Comparison of ENCODE assay signal across 8 mouse cellular contexts in genomic region chr6:89553012-89553704, GRCm38 (mm10). TPM values are rescaled to one million over a fixed set of nuclear protein-coding genes. Genes with fewer than 3 reads are reported as not detected.
DNase-seq lines count a peak whose midpoint lies in the region; ATAC-seq and TF ChIP-seq lines count a peak whose summit lies in the region.

No protein-coding gene starts in this region.

- peak overlapping the region; percentile 70 for H3K27ac ChIP-seq in left cerebral cortex, adult 2 months
- peak overlapping the region; percentile 13 for H3K27ac ChIP-seq in midbrain, embryonic 10.5 days (replicated peaks)
- no peak overlapping the region for H3K27ac ChIP-seq in small intestine, adult 2 months (ENCODE audit: insufficient read depth, low read depth, low read length)

- TF ChIP-seq CTCF in left cerebral cortex, adult 2 months (IDR thresholded peaks at IDR 0.05): peak; percentile 88
- TF ChIP-seq CTCF in small intestine, adult 2 months (IDR thresholded peaks at IDR 0.05; ENCODE audit: extremely low read depth, insufficient read length, insufficient replicate concordance, low read depth, low read length): peak; percentile 90; the same call in 1 of the 2 replicates

- H3K36me3 ChIP-seq in midbrain, embryonic 10.5 days: no peaks in the 10 kb centered on the region
- H3K36me3 ChIP-seq in small intestine, adult 2 months (ENCODE audit: control insufficient read depth, insufficient read depth, low read length): no peaks in the 10 kb centered on the region

- no peaks in the 10 kb centered on the region for H3K27me3 ChIP-seq in midbrain, embryonic 10.5 days (ENCODE audit: low read depth, poor library complexity, severe bottlenecking)
- no peaks in the 10 kb centered on the region for H3K27me3 ChIP-seq in small intestine, adult 2 months (ENCODE audit: control insufficient read depth, insufficient read depth, low read length)

- TF ChIP-seq POLR2A in small intestine, adult 2 months (IDR thresholded peaks at IDR 0.05; ENCODE audit: low read depth, low read length): no peak

- 9% methylated on average over 4 of the region's 4 CpGs for WGBS in midbrain, embryonic 10.5 days
- WGBS in small intestine, adult 2 months: 8% methylated on average over 4 of the region's 4 CpGs

- H3K4me1 ChIP-seq in midbrain, embryonic 10.5 days: peaks cover 23% of the 10 kb centered on the region
- no peaks in the 10 kb centered on the region for H3K4me1 ChIP-seq in small intestine, adult 2 months (ENCODE audit: control insufficient read depth, insufficient read depth, insufficient read length, low read length)

- ATAC-seq in activated CD4-positive, CD25-positive, alpha-beta regulatory T cell, adult 4 months: no peak

- intact Hi-C loops in left cerebral cortex, adult 2 months (cut with DNase I): loop anchor here (1.0 to 5.0 kb wide), 4 partner anchors 191 to 618 kb away; partner anchors contain the start of gene Plxna1

- H3K4me3 ChIP-seq in left cerebral cortex, adult 2 months: no peak overlapping the region
- H3K4me3 ChIP-seq in midbrain, embryonic 10.5 days: no peak overlapping the region
- no peak overlapping the region for H3K4me3 ChIP-seq in small intestine, adult 2 months (ENCODE audit: low read depth, low read length)

- H3K9me3 ChIP-seq in midbrain, embryonic 10.5 days (replicated peaks): no peaks in the 10 kb centered on the region

- DNase-seq in R1 (ENCODE audit: low read depth, low spot score): peak; percentile 65
- peak; percentile 95 to 96 for DNase-seq in cerebellum, postnatal 10 days
- peak; percentile 81 to 82 for DNase-seq in frontal cortex, postnatal 36 days (ENCODE audit: low spot score in 2 of 2)
- peak; percentile 42 for DNase-seq in hindlimb bud, embryonic 11.5 days (ENCODE audit: extremely low spot score, low read depth, low spot score)
- peak; percentile 76 to 87 for DNase-seq in left cerebral cortex, adult 2 months (ENCODE audit: extremely low spot score in 1 of 2, low spot score in 2 of 2)
- DNase-seq in midbrain, embryonic 10.5 days (ENCODE audit: low spot score): peak; percentile 82

RNA-seq across cellular contexts. Expression of gene Chchd6, which starts 42.3 kb away (rescaled TPM):
- 10 to 100 TPM; 75.9 to 79.0 TPM for total RNA-seq in left cerebral cortex, adult 2 months (2021)
- polyA plus RNA-seq in midbrain, embryonic 10.5 days (2016; fragmentation: Nextera tagmentation; extraction: Ambion mirVana): 91.4 and 106 TPM in 2 replicates
- polyA plus RNA-seq in small intestine, adult 2 months (2012; rRNA removed): 9.1 and 11.4 TPM in 2 replicates
- polyA plus RNA-seq in activated CD4-positive, CD25-positive, alpha-beta regulatory T cell, adult 4 months (2017; shearing (Covaris generic)): 1 to 10 TPM; 2.3 to 3.3 TPM

Comparison
In these comparisons a context has a peak if more than half of its experiments do, and no peak if none do; other contexts are left out.
1. DNase-seq: peak in every context shown above with its lines; median percentile 96 in cerebellum, postnatal 10 days; 82 in midbrain, embryonic 10.5 days; 82 in frontal cortex, postnatal 36 days; 82 in left cerebral cortex, adult 2 months; 65 in R1; 42 in hindlimb bud, embryonic 11.5 days.